Mouse (Mus musculus) MEL (cell line): ENCODE results near the gene Fam13a.

Experiments
- CHD1 ChIP-seq: IDR thresholded peaks from 2 replicates; pipeline ENCODE4 v1.6.1; 2012; ENCODE audit warnings: low read depth, mild to moderate bottlenecking, inconsistent platforms, low read length, improper control_type of control experiment
- CHD2 ChIP-seq: IDR thresholded peaks from 2 replicates; pipeline ENCODE4 v1.6.1; 2011; ENCODE audit warnings: low read length, improper control_type of control experiment
- CTCF ChIP-seq, 3 experiments: IDR thresholded peaks in 2 of 3; conservative IDR thresholded peaks in 1 of 3; 2 replicates each; pipeline ENCODE4 v1.5.1; 2011 to 2012; ENCODE audit warnings: low read length in 3 of 3, low read depth in 2 of 3, mild to moderate bottlenecking in 2 of 3, improper control_type of control experiment in 1 of 3, inconsistent platforms in 1 of 3, mixed read lengths in 1 of 3, moderate library complexity in 1 of 3; ENCODE audit not compliant: control insufficient read depth in 1 of 3, insufficient read depth in 1 of 3, poor library complexity in 1 of 3, severe bottlenecking in 1 of 3
- E2F4 ChIP-seq: IDR thresholded peaks from 2 replicates; pipeline ENCODE4 v1.6.1; 2011; ENCODE audit warnings: low read depth, low read length, improper control_type of control experiment, borderline replicate concordance
- GATA1 ChIP-seq: IDR thresholded peaks from 2 replicates; pipeline ENCODE4 v1.6.1; 2011; ENCODE audit warnings: low read depth, low read length, improper control_type of control experiment
- HCFC1 ChIP-seq: IDR thresholded peaks from 2 replicates; pipeline ENCODE4 v1.6.1; 2012; ENCODE audit warnings: low read depth, mild to moderate bottlenecking, inconsistent platforms, low read length, improper control_type of control experiment, moderate library complexity
- MAZ ChIP-seq: IDR thresholded peaks from 2 replicates; pipeline ENCODE4 v1.6.1; 2012; ENCODE audit warnings: low read depth, mild to moderate bottlenecking, inconsistent platforms, low read length, improper control_type of control experiment
- MEF2A ChIP-seq: IDR thresholded peaks from 2 replicates; pipeline ENCODE4 v1.6.1; 2014; ENCODE audit warnings: low read depth, mild to moderate bottlenecking, inconsistent platforms, low read length, improper control_type of control experiment; ENCODE audit not compliant: poor library complexity, insufficient replicate concordance, severe bottlenecking; ENCODE audit errors: extremely low read depth
- MYC ChIP-seq: IDR thresholded peaks from 2 replicates; pipeline ENCODE4 v1.6.1; 2011; ENCODE audit warnings: low read depth, mild to moderate bottlenecking, low read length, improper control_type of control experiment, moderate library complexity
- POLR2A ChIP-seq, 2 experiments: IDR thresholded peaks; 2 replicates each; pipeline ENCODE4 v1.6.1; 2011 to 2012; ENCODE audit warnings: low read length in 2 of 2, mild to moderate bottlenecking in 2 of 2, control low read depth in 1 of 2, improper control_type of control experiment in 1 of 2, low read depth in 1 of 2, moderate library complexity in 1 of 2; ENCODE audit not compliant: control insufficient read depth in 1 of 2, insufficient read depth in 1 of 2, poor library complexity in 1 of 2
- RAD21 ChIP-seq: IDR thresholded peaks from 2 replicates; pipeline ENCODE4 v1.6.1; 2011; ENCODE audit warnings: mild to moderate bottlenecking, low read depth, low read length, improper control_type of control experiment
- RCOR1 ChIP-seq: IDR thresholded peaks from 2 replicates; pipeline ENCODE4 v1.6.1; 2012; ENCODE audit warnings: low read depth, mild to moderate bottlenecking, inconsistent platforms, low read length, improper control_type of control experiment

DNA sequence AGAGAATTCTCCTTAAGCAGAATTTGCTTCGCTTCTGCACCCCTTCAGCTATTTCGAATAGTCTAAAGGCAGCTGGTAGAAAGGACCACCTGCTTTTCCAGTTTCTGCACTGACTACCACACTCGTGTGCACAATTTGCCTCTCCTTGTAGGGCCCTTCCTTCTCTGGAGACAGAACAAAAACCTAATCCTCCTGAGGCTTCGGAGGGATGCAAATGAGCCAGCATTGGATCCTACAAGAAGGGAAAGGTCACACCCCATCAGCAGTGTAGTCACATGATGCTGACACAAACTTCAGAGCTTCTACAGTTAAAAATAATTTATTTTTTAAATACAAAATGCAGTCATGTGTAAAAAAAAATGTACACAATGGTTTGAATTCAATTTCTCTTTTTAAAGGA lies 93.2 kb downstream of the Fam13a start:
- TF ChIP-seq POLR2A (IDR thresholded peaks at IDR 0.05; ENCODE audit: control insufficient read depth in 1 of 2, insufficient read depth in 1 of 2, low read depth in 1 of 2, low read length in 2 of 2, poor library complexity in 1 of 2): no peak
- TF ChIP-seq CTCF (IDR thresholded peaks at IDR 0.05 in 2 of 3, conservative IDR thresholded peaks at IDR 0.05 in 1 of 3; ENCODE audit: control insufficient read depth in 1 of 3, insufficient read depth in 1 of 3, low read depth in 2 of 3, low read length in 3 of 3, poor library complexity in 1 of 3, severe bottlenecking in 1 of 3): no peak
- TF ChIP-seq GATA1: no peak
- TF ChIP-seq CHD2: no peak
- no peak for TF ChIP-seq RAD21
- TF ChIP-seq MEF2A: no peak
- TF ChIP-seq CHD1: no peak
- no peak for TF ChIP-seq HCFC1
- TF ChIP-seq MYC: no peak
- no peak for TF ChIP-seq MAZ
- TF ChIP-seq E2F4: no peak
- TF ChIP-seq RCOR1: no peak
